ENCODE assay signal across 9 mouse cellular contexts in genomic region chr2:35504417-35504776, GRCm38 (mm10). TPM values are rescaled to one million over a fixed set of nuclear protein-coding genes. Genes with fewer than 3 reads are reported as not detected.
DNase-seq lines count a peak whose midpoint lies in the region; ATAC-seq and TF ChIP-seq lines count a peak whose summit lies in the region.
"Had no signal": no experiment of that assay in that cellular context is flagged by ENCODE, and none has a peak within 500 bp of the region (broad histone marks: within the 10 kb centered on the region; RNA-seq: fewer than 3 reads in every experiment).

No protein-coding gene starts in this region.

- TF ChIP-seq POLR2A in testis, adult 2 months (IDR thresholded peaks at IDR 0.05; ENCODE audit: control insufficient read depth, low read depth, low read length): no peak
- TF ChIP-seq POLR2A in limb, embryonic 14.5 days (IDR thresholded peaks at IDR 0.05; ENCODE audit: borderline replicate concordance, extremely low read depth, insufficient read depth, insufficient read length): no peak

- no peak overlapping the region for H3K9ac ChIP-seq in heart, embryonic 15.5 days
- H3K9ac ChIP-seq in limb, embryonic 14.5 days (ENCODE audit: low read depth, low read length, severe bottlenecking): no peak overlapping the region
- H3K9ac ChIP-seq in stomach, postnatal 0 days (ENCODE audit: low read length): no peak overlapping the region
- no peak overlapping the region for H3K9ac ChIP-seq in hindbrain, embryonic 13.5 days
- H3K9ac ChIP-seq: midbrain, embryonic 15.5 days had no signal

- peaks cover 60% of the 10 kb centered on the region for H3K4me1 ChIP-seq in heart, embryonic 15.5 days (replicated peaks)
- H3K4me1 ChIP-seq in testis, adult 2 months (ENCODE audit: control insufficient read depth, insufficient read depth, low read length): peaks cover 25% of the 10 kb centered on the region
- peaks cover 58% of the 10 kb centered on the region for H3K4me1 ChIP-seq in limb, embryonic 14.5 days (ENCODE audit: control insufficient read depth, insufficient read depth, low read length)
- peaks cover 12% of the 10 kb centered on the region; the same call in 1 of the 2 replicates for H3K4me1 ChIP-seq in stomach, postnatal 0 days (replicated peaks; ENCODE audit: control insufficient read depth, insufficient read depth)
- H3K4me1 ChIP-seq in hindbrain, embryonic 13.5 days (replicated peaks): peaks cover 25% of the 10 kb centered on the region
- H3K4me1 ChIP-seq: midbrain, embryonic 15.5 days had no signal

- H3K27me3 ChIP-seq in heart, embryonic 15.5 days: no peaks in the 10 kb centered on the region
- no peaks in the 10 kb centered on the region for H3K27me3 ChIP-seq in testis, adult 2 months (ENCODE audit: control insufficient read depth, insufficient read depth, low read length)
- H3K27me3 ChIP-seq in limb, embryonic 14.5 days (ENCODE audit: control insufficient read depth, insufficient read depth, low read length): no peaks in the 10 kb centered on the region
- H3K27me3 ChIP-seq in stomach, postnatal 0 days (ENCODE audit: control insufficient read depth, insufficient read depth, low read length): no peaks in the 10 kb centered on the region
- H3K27me3 ChIP-seq in hindbrain, embryonic 13.5 days: no peaks in the 10 kb centered on the region
- H3K27me3 ChIP-seq: midbrain, embryonic 15.5 days had no signal

- no peaks in the 10 kb centered on the region for H3K9me3 ChIP-seq in heart, embryonic 15.5 days (replicated peaks)
- H3K9me3 ChIP-seq in limb, embryonic 14.5 days (ENCODE audit: control insufficient read depth, low read length): no peaks in the 10 kb centered on the region
- no peaks in the 10 kb centered on the region for H3K9me3 ChIP-seq in stomach, postnatal 0 days (ENCODE audit: control insufficient read depth, low read length)
- no peaks in the 10 kb centered on the region for H3K9me3 ChIP-seq in hindbrain, embryonic 13.5 days
- H3K9me3 ChIP-seq: midbrain, embryonic 15.5 days had no signal

- WGBS in heart, embryonic 15.5 days: 32% methylated on average over 7 of the region's 7 CpGs
- 30% methylated on average over 7 of the region's 7 CpGs for WGBS in limb, embryonic 14.5 days
- 52% methylated on average over 7 of the region's 7 CpGs for WGBS in stomach, postnatal 0 days
- 79% methylated on average over 7 of the region's 7 CpGs for WGBS in hindbrain, embryonic 13.5 days

- TF ChIP-seq CTCF in testis, adult 2 months (IDR thresholded peaks at IDR 0.05; ENCODE audit: control insufficient read depth, insufficient read depth, insufficient replicate concordance, low read depth, low read length): no peak
- no peak for TF ChIP-seq CTCF in stomach, postnatal 0 days (IDR thresholded peaks at IDR 0.05; ENCODE audit: low read depth)

- H3K27ac ChIP-seq in heart, embryonic 15.5 days: peak overlapping the region; percentile 89
- H3K27ac ChIP-seq in testis, adult 2 months (ENCODE audit: control insufficient read depth, insufficient read depth, low read depth, low read length): peak overlapping the region; percentile 15; the same call in 1 of the 2 replicates
- H3K27ac ChIP-seq in limb, embryonic 14.5 days (replicated peaks; ENCODE audit: low read depth, low read length): peak overlapping the region; percentile 73
- peak overlapping the region; percentile 63; the same call in 1 of the 2 replicates for H3K27ac ChIP-seq in stomach, postnatal 0 days (replicated peaks)
- no peak overlapping the region for H3K27ac ChIP-seq in hindbrain, embryonic 13.5 days
- H3K27ac ChIP-seq: midbrain, embryonic 15.5 days had no signal

- intact Hi-C loops in heart, postnatal 36 days (cut with DNase I): loop anchor here (2.0 kb wide), 1 partner anchor 44 kb away; no protein-coding TSS in a partner anchor

- no peaks in the 10 kb centered on the region for H3K36me3 ChIP-seq in heart, embryonic 15.5 days
- no peaks in the 10 kb centered on the region for H3K36me3 ChIP-seq in testis, adult 2 months (ENCODE audit: control insufficient read depth, insufficient read depth, low read length)
- H3K36me3 ChIP-seq in limb, embryonic 14.5 days (ENCODE audit: control insufficient read depth, insufficient read depth, low read length): no peaks in the 10 kb centered on the region
- no peaks in the 10 kb centered on the region for H3K36me3 ChIP-seq in stomach, postnatal 0 days (ENCODE audit: control insufficient read depth, insufficient read depth, low read length)
- H3K36me3 ChIP-seq in hindbrain, embryonic 13.5 days: no peaks in the 10 kb centered on the region
- H3K36me3 ChIP-seq: midbrain, embryonic 15.5 days had no signal

- TF ChIP-seq EP300 in stomach, postnatal 0 days (optimal IDR thresholded peaks at IDR 0.05): no peak

- DNase-seq in heart, postnatal 36 days: no peak
- no peak for DNase-seq in testis, postnatal 10 days (ENCODE audit: low spot score)
- DNase-seq in limb, embryonic 14.5 days (ENCODE audit: low spot score): no peak
- DNase-seq in stomach, postnatal 0 days (ENCODE audit: low spot score): no peak
- DNase-seq in frontal cortex, adult 2 months (ENCODE audit: extremely low spot score in 1 of 2, low spot score in 1 of 2): no peak

- no peak overlapping the region for H3K4me2 ChIP-seq in heart, embryonic 15.5 days
- H3K4me2 ChIP-seq in limb, embryonic 14.5 days (replicated peaks; ENCODE audit: low read depth, low read length, severe bottlenecking): no peak overlapping the region
- H3K4me2 ChIP-seq in stomach, postnatal 0 days (replicated peaks; ENCODE audit: low read depth): no peak overlapping the region
- no peak overlapping the region for H3K4me2 ChIP-seq in hindbrain, embryonic 13.5 days
- H3K4me2 ChIP-seq: midbrain, embryonic 15.5 days had no signal

- ATAC-seq in heart, embryonic 15.5 days (replicated peaks; ENCODE audit: insufficient number of reproducible peaks, insufficient read depth, low FRiP score, low read depth): peak; percentile 3; the same call in 1 of the 2 replicates
- no peak for ATAC-seq in limb, embryonic 14.5 days (ENCODE audit: low FRiP score, low read depth)
- ATAC-seq in stomach, postnatal 0 days (ENCODE audit: low FRiP score, low TSS enrichment): no peak
- ATAC-seq in hindbrain, embryonic 13.5 days (ENCODE audit: low FRiP score): no peak
- ATAC-seq: midbrain, embryonic 15.5 days had no signal

- H3K4me3 ChIP-seq in heart, embryonic 15.5 days: no peak overlapping the region
- H3K4me3 ChIP-seq in testis, adult 2 months (ENCODE audit: control insufficient read depth, low read depth, low read length): peak overlapping the region; percentile 67
- H3K4me3 ChIP-seq in limb, embryonic 14.5 days (replicated peaks; ENCODE audit: low read length): no peak overlapping the region
- H3K4me3 ChIP-seq in stomach, postnatal 0 days (ENCODE audit: low read depth, low read length): no peak overlapping the region
- H3K4me3 ChIP-seq in hindbrain, embryonic 13.5 days: no peak overlapping the region
- H3K4me3 ChIP-seq: midbrain, embryonic 15.5 days had no signal

RNA-seq across cellular contexts. Expression of gene Ggta1, which starts 41.4 kb away (rescaled TPM):
- polyA plus RNA-seq in heart, embryonic 15.5 days (2015; fragmentation: Nextera tagmentation; extraction: Ambion mirVana): 27.4 and 31.6 TPM in 2 replicates
- total RNA-seq in heart, postnatal 36 days (2021): 10 to 100 TPM; 19.0 to 22.5 TPM
- polyA plus RNA-seq in testis, adult 2 months (2012; rRNA removed): 0.68 and 1.4 TPM in 2 replicates
- polyA plus RNA-seq in limb, embryonic 14.5 days (2012; rRNA removed): 27.4 TPM in 2 replicates
- polyA plus RNA-seq in limb, embryonic 14.5 days (2014; fragmentation: Nextera tagmentation; extraction: Ambion mirVana): 29.2 and 36.1 TPM in 2 replicates
- polyA plus RNA-seq in stomach, postnatal 0 days (2015; fragmentation: Nextera tagmentation; extraction: Ambion mirVana): 10.7 and 11.5 TPM in 2 replicates
- 3.8 TPM in 2 replicates for polyA plus RNA-seq in frontal cortex, adult 2 months (2012; rRNA removed)
- 6.2 and 6.3 TPM in 2 replicates for polyA plus RNA-seq in hindbrain, embryonic 13.5 days (2015; fragmentation: Nextera tagmentation; extraction: Ambion mirVana)

RNA-seq across cellular contexts. Expression of gene Dab2ip, which starts 53.7 kb away (rescaled TPM):
- 44.0 and 46.9 TPM in 2 replicates for polyA plus RNA-seq in heart, embryonic 15.5 days (2015; fragmentation: Nextera tagmentation; extraction: Ambion mirVana)
- 10 to 100 TPM; 41.7 to 54.2 TPM for total RNA-seq in heart, postnatal 36 days (2021)
- polyA plus RNA-seq in testis, adult 2 months (2012; rRNA removed): 28.5 and 30.9 TPM in 2 replicates
- polyA plus RNA-seq in limb, embryonic 14.5 days (2012; rRNA removed): 69.8 and 89.3 TPM in 2 replicates
- 62.2 and 69.8 TPM in 2 replicates for polyA plus RNA-seq in limb, embryonic 14.5 days (2014; fragmentation: Nextera tagmentation; extraction: Ambion mirVana)
- polyA plus RNA-seq in stomach, postnatal 0 days (2015; fragmentation: Nextera tagmentation; extraction: Ambion mirVana): 46.4 and 48.1 TPM in 2 replicates
- 73.9 and 77.2 TPM in 2 replicates for polyA plus RNA-seq in frontal cortex, adult 2 months (2012; rRNA removed)
- 31.2 and 38.8 TPM in 2 replicates for polyA plus RNA-seq in hindbrain, embryonic 13.5 days (2015; fragmentation: Nextera tagmentation; extraction: Ambion mirVana)
